ENCODE assay signal across 17 mouse cellular contexts in the genomic region with DNA sequence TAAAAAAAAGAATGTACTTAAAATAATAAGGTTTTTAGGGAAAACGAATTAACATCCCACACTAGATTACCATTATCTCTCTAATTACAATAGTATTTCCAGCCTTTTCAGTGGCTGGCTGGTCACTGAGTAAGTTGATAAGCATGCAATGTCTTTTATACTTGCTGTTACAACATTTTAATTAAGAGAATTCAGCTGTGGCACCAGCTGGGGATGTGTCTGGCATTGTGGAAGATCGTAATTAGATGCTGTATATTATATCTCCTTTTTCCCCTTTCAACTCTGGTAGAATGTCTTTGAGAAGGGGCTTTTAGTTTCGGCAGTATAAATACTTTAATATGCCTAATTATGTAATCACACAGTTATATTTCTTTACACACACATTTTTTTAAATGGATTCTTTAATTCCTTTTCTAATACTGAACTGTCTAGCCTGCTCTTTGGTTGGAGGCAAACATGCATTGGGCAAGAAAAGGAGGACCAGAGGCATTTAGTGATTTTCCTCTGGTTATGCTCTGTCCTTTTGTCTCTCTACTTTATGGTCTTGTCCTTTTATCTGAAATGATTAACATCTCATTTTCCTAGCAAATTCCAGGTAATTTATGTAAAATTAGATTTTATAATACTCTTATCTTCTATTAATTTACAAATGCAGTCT.
DNase-seq lines count a peak whose midpoint lies in the region; ATAC-seq and TF ChIP-seq lines count a peak whose summit lies in the region.
"Had no signal": no experiment of that assay in that cellular context is flagged by ENCODE, and none has a peak within 500 bp of the region (broad histone marks: within the 10 kb centered on the region; RNA-seq: fewer than 3 reads in every experiment).

No protein-coding gene starts in this region.

- no peaks in the 10 kb centered on the region for H3K27me3 ChIP-seq in embryonic facial prominence, embryonic 11.5 days (ENCODE audit: control insufficient read depth, insufficient read depth, low read length)
- H3K27me3 ChIP-seq in embryonic facial prominence, embryonic 10.5 days (replicated peaks; ENCODE audit: low read depth, poor library complexity, severe bottlenecking), result no peaks in the 10 kb centered on the region
- H3K27me3 ChIP-seq in forebrain, embryonic 13.5 days, result no peaks in the 10 kb centered on the region
- no peaks in the 10 kb centered on the region for H3K27me3 ChIP-seq in hindbrain, embryonic 14.5 days (ENCODE audit: control insufficient read depth, insufficient read depth, low read length)
- H3K27me3 ChIP-seq in midbrain, postnatal 0 days (ENCODE audit: insufficient read depth, low read length), result no peaks in the 10 kb centered on the region
- no peaks in the 10 kb centered on the region for H3K27me3 ChIP-seq in heart, embryonic 11.5 days (ENCODE audit: control insufficient read depth, insufficient read depth, low read length)
- H3K27me3 ChIP-seq: embryonic facial prominence, embryonic 13.5 days had no signal

- no peak overlapping the region for H3K4me3 ChIP-seq in embryonic facial prominence, embryonic 11.5 days (ENCODE audit: low read depth, low read length)
- no peak overlapping the region for H3K4me3 ChIP-seq in embryonic facial prominence, embryonic 10.5 days
- H3K4me3 ChIP-seq in forebrain, embryonic 13.5 days, result no peak overlapping the region
- H3K4me3 ChIP-seq in hindbrain, embryonic 14.5 days (replicated peaks; ENCODE audit: low read length), result no peak overlapping the region
- no peak overlapping the region for H3K4me3 ChIP-seq in midbrain, postnatal 0 days (ENCODE audit: low read depth, low read length)
- no peak overlapping the region for H3K4me3 ChIP-seq in heart, embryonic 11.5 days (ENCODE audit: low read depth, low read length)
- H3K4me3 ChIP-seq: embryonic facial prominence, embryonic 13.5 days had no signal

- no peak for ATAC-seq in embryonic facial prominence, embryonic 11.5 days (replicated peaks; ENCODE audit: insufficient number of reproducible peaks, low FRiP score, low TSS enrichment, low read depth)
- peak; percentile 88 for ATAC-seq in forebrain, embryonic 13.5 days
- ATAC-seq in hindbrain, embryonic 14.5 days (ENCODE audit: low FRiP score), result 0 out of 2 replicates have a peak, but pooled peaks have one; percentile 55
- ATAC-seq in midbrain, postnatal 0 days (ENCODE audit: low FRiP score), result no peak
- no peak for ATAC-seq in erythroid progenitor cell, adult 5-6 weeks (replicated peaks; ENCODE audit: low FRiP score, poor library complexity, severe bottlenecking)
- no peak for ATAC-seq in heart, embryonic 11.5 days (replicated peaks; ENCODE audit: insufficient number of reproducible peaks, low FRiP score, low TSS enrichment)

- TF ChIP-seq CTCF in midbrain, postnatal 0 days (IDR thresholded peaks at IDR 0.05), result no peak

- no peak for DNase-seq in embryonic facial prominence, embryonic 11.5 days (ENCODE audit: low spot score)
- DNase-seq in embryonic facial prominence, embryonic 10.5 days (ENCODE audit: low spot score), result no peak
- DNase-seq in hindbrain, embryonic 14.5 days (ENCODE audit: low spot score), result peak; percentile 50
- peak; percentile 39 for DNase-seq in midbrain, postnatal 0 days (ENCODE audit: low spot score)
- DNase-seq in T-cell, adult 2 months (ENCODE audit: low spot score), result no peak
- DNase-seq: adrenal gland, postnatal 10 days; cerebellum, adult 11-12 months; heart, adult 18-20 months; kidney, adult 18-20 months; kidney, postnatal 36 days; lung, adult 18-20 months; lung, postnatal 36 days; thymus, postnatal 4 days had no signal

- H3K36me3 ChIP-seq in embryonic facial prominence, embryonic 11.5 days (replicated peaks; ENCODE audit: control insufficient read depth, insufficient read depth, low read depth, low read length), result no peaks in the 10 kb centered on the region
- no peaks in the 10 kb centered on the region for H3K36me3 ChIP-seq in embryonic facial prominence, embryonic 10.5 days (replicated peaks)
- no peaks in the 10 kb centered on the region for H3K36me3 ChIP-seq in forebrain, embryonic 13.5 days (ENCODE audit: poor library complexity, severe bottlenecking)
- no peaks in the 10 kb centered on the region for H3K36me3 ChIP-seq in hindbrain, embryonic 14.5 days (replicated peaks; ENCODE audit: control insufficient read depth, insufficient read depth)
- no peaks in the 10 kb centered on the region for H3K36me3 ChIP-seq in midbrain, postnatal 0 days (ENCODE audit: insufficient read depth, low read length)
- no peaks in the 10 kb centered on the region for H3K36me3 ChIP-seq in heart, embryonic 11.5 days (ENCODE audit: control insufficient read depth, insufficient read depth, low read length)
- H3K36me3 ChIP-seq: embryonic facial prominence, embryonic 13.5 days had no signal

- no peaks in the 10 kb centered on the region for H3K9me3 ChIP-seq in embryonic facial prominence, embryonic 11.5 days (replicated peaks; ENCODE audit: control insufficient read depth, low read length)
- no peaks in the 10 kb centered on the region for H3K9me3 ChIP-seq in embryonic facial prominence, embryonic 10.5 days
- H3K9me3 ChIP-seq in forebrain, embryonic 13.5 days (replicated peaks), result no peaks in the 10 kb centered on the region
- H3K9me3 ChIP-seq in hindbrain, embryonic 14.5 days (ENCODE audit: control insufficient read depth, low read length), result no peaks in the 10 kb centered on the region
- no peaks in the 10 kb centered on the region for H3K9me3 ChIP-seq in midbrain, postnatal 0 days (ENCODE audit: low read length)
- H3K9me3 ChIP-seq in heart, embryonic 11.5 days (replicated peaks; ENCODE audit: control insufficient read depth, low read length), result no peaks in the 10 kb centered on the region
- H3K9me3 ChIP-seq: embryonic facial prominence, embryonic 13.5 days had no signal

- no peak overlapping the region for H3K9ac ChIP-seq in embryonic facial prominence, embryonic 11.5 days (replicated peaks; ENCODE audit: low read length)
- H3K9ac ChIP-seq in forebrain, embryonic 13.5 days, result no peak overlapping the region
- no peak overlapping the region for H3K9ac ChIP-seq in hindbrain, embryonic 14.5 days
- no peak overlapping the region for H3K9ac ChIP-seq in midbrain, postnatal 0 days (replicated peaks; ENCODE audit: low read length, poor library complexity, severe bottlenecking)
- no peak overlapping the region for H3K9ac ChIP-seq in heart, embryonic 11.5 days (ENCODE audit: low read depth, low read length)
- H3K9ac ChIP-seq: embryonic facial prominence, embryonic 13.5 days had no signal

- 0 out of 2 replicates have a peak overlapping the region, but pooled peaks have one; percentile 8 for H3K27ac ChIP-seq in embryonic facial prominence, embryonic 11.5 days (replicated peaks; ENCODE audit: low read depth, low read length)
- no peak overlapping the region for H3K27ac ChIP-seq in embryonic facial prominence, embryonic 10.5 days (replicated peaks)
- H3K27ac ChIP-seq in forebrain, embryonic 13.5 days, result peak overlapping the region; percentile 63
- peak overlapping the region; percentile 59 for H3K27ac ChIP-seq in hindbrain, embryonic 14.5 days
- no peak overlapping the region for H3K27ac ChIP-seq in midbrain, postnatal 0 days (ENCODE audit: low read depth, low read length)
- H3K27ac ChIP-seq in heart, embryonic 11.5 days (ENCODE audit: low read depth, low read length), result no peak overlapping the region
- H3K27ac ChIP-seq: embryonic facial prominence, embryonic 13.5 days had no signal

- no peak overlapping the region for H3K4me2 ChIP-seq in embryonic facial prominence, embryonic 11.5 days (ENCODE audit: low read depth, low read length)
- H3K4me2 ChIP-seq in forebrain, embryonic 13.5 days, result no peak overlapping the region
- H3K4me2 ChIP-seq in hindbrain, embryonic 14.5 days (replicated peaks), result no peak overlapping the region
- no peak overlapping the region for H3K4me2 ChIP-seq in midbrain, postnatal 0 days (ENCODE audit: low read depth, low read length, poor library complexity, severe bottlenecking)
- no peak overlapping the region for H3K4me2 ChIP-seq in heart, embryonic 11.5 days
- H3K4me2 ChIP-seq: embryonic facial prominence, embryonic 13.5 days had no signal

- no peaks in the 10 kb centered on the region for H3K4me1 ChIP-seq in embryonic facial prominence, embryonic 11.5 days (ENCODE audit: control insufficient read depth, insufficient read depth, low read length)
- peaks cover 19% of the 10 kb centered on the region for H3K4me1 ChIP-seq in embryonic facial prominence, embryonic 10.5 days
- peaks cover 40% of the 10 kb centered on the region for H3K4me1 ChIP-seq in forebrain, embryonic 13.5 days
- peaks cover 31% of the 10 kb centered on the region; the same call in 1 of the 2 replicates for H3K4me1 ChIP-seq in hindbrain, embryonic 14.5 days (replicated peaks; ENCODE audit: control insufficient read depth, insufficient read depth, low read length)
- no peaks in the 10 kb centered on the region for H3K4me1 ChIP-seq in midbrain, postnatal 0 days (ENCODE audit: insufficient read depth, low read length)
- peaks cover 23% of the 10 kb centered on the region for H3K4me1 ChIP-seq in heart, embryonic 11.5 days (ENCODE audit: control insufficient read depth, insufficient read depth, low read length)

- 77% methylated on average over 3 of the region's 3 CpGs for WGBS in embryonic facial prominence, embryonic 11.5 days
- WGBS in embryonic facial prominence, embryonic 10.5 days, result 81% methylated on average over 3 of the region's 3 CpGs
- 16% methylated on average over 3 of the region's 3 CpGs for WGBS in forebrain, embryonic 13.5 days
- WGBS in hindbrain, embryonic 14.5 days, result 22% methylated on average over 3 of the region's 3 CpGs
- WGBS in midbrain, postnatal 0 days, result 29% methylated on average over 3 of the region's 3 CpGs
- 84% methylated on average over 3 of the region's 3 CpGs for WGBS in heart, embryonic 11.5 days (ENCODE audit: insufficient replicate concordance)

Comparison
In these comparisons a context has a peak if more than half of its experiments do, and no peak if none do; other contexts are left out.
1. H3K27ac ChIP-seq: peak in embryonic facial prominence, embryonic 11.5 days (single experiment), forebrain, embryonic 13.5 days (single experiment) and hindbrain, embryonic 14.5 days (single experiment); none in embryonic facial prominence, embryonic 10.5 days (single experiment), midbrain, postnatal 0 days (single experiment) and heart, embryonic 11.5 days (single experiment).
2. ATAC-seq: peak in forebrain, embryonic 13.5 days (single experiment) and hindbrain, embryonic 14.5 days (single experiment); none in embryonic facial prominence, embryonic 11.5 days (single experiment), midbrain, postnatal 0 days (single experiment), erythroid progenitor cell, adult 5-6 weeks (single experiment) and heart, embryonic 11.5 days (single experiment).
3. DNase-seq: peak in hindbrain, embryonic 14.5 days (single experiment) and midbrain, postnatal 0 days (single experiment); none in embryonic facial prominence, embryonic 11.5 days (single experiment), embryonic facial prominence, embryonic 10.5 days (single experiment) and T-cell, adult 2 months (single experiment).